Mouse (Mus musculus): ENCODE data around the gene Ifrd2.

The Ifrd2 gene

GRCm38 (mm10) chr9:107640257-107640772 lies 52.9 kb downstream of the Ifrd2 start:
- no peak for DNase-seq (ENCODE audit: low spot score)

GRCm38 (mm10) chr9:107641666-107642065 lies 54.2 kb downstream of the Ifrd2 start:
- DNase-seq (ENCODE audit: low spot score), result no peak

Data from c-Kit-positive CD71-positive TER-119-positive erythroid progenitor cells, embryonic 14.5 days (primary cell).